Comparison of ENCODE assay signal across 18 mouse cellular contexts in genomic region chr1:136759164-136759563, GRCm38 (mm10).
"Had no signal": no experiment of that assay in that cellular context is flagged by ENCODE, and none has a peak within 500 bp of the region (broad histone marks: within the 10 kb centered on the region; RNA-seq: fewer than 3 reads in every experiment).

No protein-coding gene starts in this region.

- H3K36me3 ChIP-seq: limb, embryonic 10.5 days; limb, embryonic 13.5 days; liver, embryonic 12.5 days; liver, embryonic 15.5 days; midbrain, embryonic 12.5 days; midbrain, embryonic 15.5 days; neural tube, embryonic 12.5 days; neural tube, embryonic 15.5 days had no signal

- ATAC-seq: liver, embryonic 12.5 days; midbrain, embryonic 15.5 days had no signal

- H3K9ac ChIP-seq: limb, embryonic 13.5 days; liver, embryonic 12.5 days; liver, embryonic 15.5 days; midbrain, embryonic 12.5 days; midbrain, embryonic 15.5 days; neural tube, embryonic 12.5 days; neural tube, embryonic 15.5 days had no signal

- H3K4me2 ChIP-seq: limb, embryonic 13.5 days; liver, embryonic 12.5 days; liver, embryonic 15.5 days; midbrain, embryonic 12.5 days; midbrain, embryonic 15.5 days; neural tube, embryonic 12.5 days; neural tube, embryonic 15.5 days had no signal

- H3K4me3 ChIP-seq: layer of hippocampus, adult 2 months; limb, embryonic 10.5 days; limb, embryonic 13.5 days; liver, embryonic 12.5 days; liver, embryonic 15.5 days; midbrain, embryonic 12.5 days; midbrain, embryonic 15.5 days; neural tube, embryonic 12.5 days; neural tube, embryonic 15.5 days had no signal

- H3K27ac ChIP-seq: kidney, postnatal 0 days; layer of hippocampus, adult 2 months; limb, embryonic 10.5 days; limb, embryonic 13.5 days; liver, embryonic 12.5 days; liver, embryonic 15.5 days; macrophage; midbrain, embryonic 12.5 days; midbrain, embryonic 15.5 days; neural tube, embryonic 12.5 days; neural tube, embryonic 15.5 days had no signal

- H3K27me3 ChIP-seq: limb, embryonic 13.5 days; liver, embryonic 12.5 days; liver, embryonic 15.5 days; midbrain, embryonic 12.5 days; midbrain, embryonic 15.5 days; neural tube, embryonic 12.5 days; neural tube, embryonic 15.5 days had no signal

- H3K9me3 ChIP-seq: limb, embryonic 10.5 days; liver, embryonic 12.5 days; liver, embryonic 15.5 days; midbrain, embryonic 12.5 days; midbrain, embryonic 15.5 days; neural tube, embryonic 12.5 days had no signal

- DNase-seq: kidney, adult 2 months; kidney, postnatal 25 days; layer of hippocampus, adult 9-11 months; liver; lung, adult 18-20 months; lung, postnatal 14 days; thymus, postnatal 25 days had no signal

- H3K4me1 ChIP-seq: limb, embryonic 13.5 days; liver, embryonic 12.5 days; liver, embryonic 15.5 days; midbrain, embryonic 12.5 days; midbrain, embryonic 15.5 days; neural tube, embryonic 12.5 days; neural tube, embryonic 15.5 days had no signal
